Mouse (Mus musculus) monocyte, adult 2 months (primary cell): Measurements from ENCODE around the gene Anln.
"Not testable (repeated sequence)": the region's sequence is repeated elsewhere in the genome, so short reads cannot be mapped to it uniquely, and the experiment has no call there.

Experiments
- DNase-seq, 2 experiments: peaks; one replicate each; pipeline ENCODE4 v3.0.0; 2022; ENCODE audit warnings: low spot score in 2 of 2, low read depth in 1 of 2

Gene Anln

DNA sequence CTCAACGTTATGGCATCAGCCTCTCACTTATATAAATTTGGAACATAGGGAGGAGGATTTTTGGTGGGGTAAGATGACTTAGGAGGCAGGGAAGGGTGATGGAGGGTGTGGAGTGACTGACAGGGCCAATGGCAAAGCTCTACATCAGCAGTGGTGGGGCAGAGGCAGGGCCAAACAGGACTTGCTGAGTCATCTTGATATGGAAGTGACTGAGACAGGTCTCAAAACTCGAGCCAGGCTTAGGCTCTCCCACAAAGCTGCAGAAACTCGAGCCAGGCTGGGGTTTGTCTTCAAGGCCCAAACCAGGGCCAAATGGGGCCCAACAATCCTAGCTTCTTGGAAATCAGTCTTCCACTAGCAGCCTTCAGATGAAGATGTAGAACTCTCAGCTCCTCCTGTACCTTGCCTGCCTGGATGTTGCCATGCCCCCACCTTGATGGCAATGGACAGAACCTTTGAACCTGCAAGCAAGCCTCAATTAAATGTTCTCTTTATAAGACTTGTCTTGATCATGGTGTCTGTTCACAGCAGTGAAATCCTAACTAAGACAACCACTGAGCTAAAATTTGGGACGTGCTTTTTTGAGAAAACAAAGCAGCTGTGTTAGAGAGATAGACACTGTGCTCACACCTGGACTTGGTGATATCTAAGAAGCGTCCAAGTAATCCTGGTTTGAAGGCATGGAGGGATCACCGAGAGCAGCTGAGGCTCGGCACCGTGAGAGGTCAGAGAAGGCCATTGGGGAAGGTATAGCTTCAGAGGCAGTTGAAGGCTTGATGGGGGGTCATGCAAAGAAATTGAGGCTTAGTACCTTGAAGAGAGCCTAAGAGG, 66.4 kb downstream of the Anln start:
- DNase-seq = no peak

GRCm38 (mm10) chr9:22319109-22319508, 69.9 kb downstream of the Anln start:
- no peak for DNase-seq

DNA sequence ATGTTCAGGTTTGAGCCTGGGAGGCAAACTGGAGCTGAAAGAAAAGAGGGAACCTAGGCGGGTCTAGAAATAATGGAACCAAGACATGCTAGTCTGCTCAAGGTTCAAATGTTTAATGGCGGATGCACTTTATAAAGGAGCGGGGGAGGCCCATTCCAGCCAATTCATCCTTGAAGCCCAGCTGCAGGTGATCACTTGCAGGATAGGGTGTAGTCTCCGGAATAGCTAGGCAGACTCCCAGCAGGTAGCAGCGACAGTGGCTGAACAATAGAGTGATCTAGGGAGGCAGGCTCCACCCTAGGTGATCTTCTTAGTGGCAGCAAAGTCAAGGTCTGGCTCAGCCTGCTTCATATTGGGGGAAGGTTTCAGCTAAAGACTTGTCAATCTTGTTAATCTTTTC, 72.9 kb downstream of the Anln start:
- DNase-seq = not testable (repeated sequence)

DNA sequence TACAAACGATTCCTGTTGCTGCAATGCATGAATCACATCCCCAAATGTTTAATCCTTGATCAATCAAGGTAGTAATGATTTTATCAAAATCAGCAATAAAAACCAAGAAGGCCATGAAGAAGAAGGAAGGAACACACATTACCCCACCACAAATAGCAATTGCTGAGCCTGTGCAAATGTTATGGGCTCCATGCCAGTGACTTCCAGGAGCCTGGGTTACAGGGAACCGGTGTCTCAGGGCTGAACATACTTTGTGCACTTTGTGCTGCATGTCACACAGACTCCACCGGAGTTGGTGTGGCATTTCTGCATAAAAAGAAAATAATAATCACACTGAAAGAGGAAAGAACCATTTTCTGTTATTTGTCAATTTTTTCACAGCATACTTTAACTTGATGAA, 74.9 kb downstream of the Anln start:
- DNase-seq = no peak

DNA sequence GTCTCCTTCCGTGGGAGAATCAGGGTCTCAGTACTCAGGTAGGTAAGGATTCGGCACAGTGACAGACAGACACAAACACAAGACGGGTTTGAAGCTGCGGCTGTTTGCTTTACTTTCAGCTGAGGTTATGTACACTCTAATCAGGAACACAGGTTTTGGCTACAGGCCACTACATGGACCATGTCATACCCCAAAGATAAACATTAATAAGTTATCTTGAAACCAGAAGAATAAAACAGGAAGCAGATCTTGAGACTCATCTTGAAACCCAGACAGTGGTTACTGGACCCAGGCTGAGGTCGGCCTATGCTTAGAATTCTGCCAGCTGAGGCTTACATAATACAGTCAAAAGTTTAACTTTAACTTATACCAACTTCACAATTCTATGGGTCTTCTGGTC, 75.8 kb downstream of the Anln start:
- no peak for DNase-seq

- no peak for DNase-seq
Measured at GRCm38 (mm10) chr9:22309651-22310050, 79.3 kb downstream of the Anln start.

GRCm38 (mm10) chr9:22307920-22308262, 81.1 kb downstream of the Anln start:
- DNase-seq = not testable (repeated sequence)

GRCm38 (mm10) chr9:22307156-22307919, 81.7 kb downstream of the Anln start, which contains the start of gene Zfp810:
Zfp810 (minus strand) TSS chr9:22307648.
- DNase-seq = peak; percentile 73 to 88

GRCm38 (mm10) chr9:22306726-22307125, 82.3 kb downstream of the Anln start:
- DNase-seq = no peak

- no peak for DNase-seq
Measured at GRCm38 (mm10) chr9:22302199-22302598, 86.8 kb downstream of the Anln start.
